Mouse (Mus musculus) neutrophil, adult 5-6 weeks (primary cell): ENCODE measurements around the gene Sub1. TPM values are rescaled to one million over a fixed set of nuclear protein-coding genes. Genes with fewer than 3 reads are reported as not detected.

Source experiments
- ATAC-seq: fragments of 151-379, 151-347 bp; 2 replicates; pipeline ENCODE4 v1.8.0; 2017; ENCODE audit warnings: mild to moderate bottlenecking, moderate TSS enrichment; ENCODE audit not compliant: insufficient number of reproducible peaks, poor library complexity, low FRiP score, severe bottlenecking; ENCODE audit errors: extremely low read depth
- total RNA-seq: library from RNA; stranded (forward); fragments of 200-1000 nt; gene quantifications from 2 replicates; pipeline ENCODE4 v1.2.3, GENCODE M21; 2017

Gene Sub1
- total RNA-seq, 1 experiment from 2014 or later = 304 TPM

DNA sequence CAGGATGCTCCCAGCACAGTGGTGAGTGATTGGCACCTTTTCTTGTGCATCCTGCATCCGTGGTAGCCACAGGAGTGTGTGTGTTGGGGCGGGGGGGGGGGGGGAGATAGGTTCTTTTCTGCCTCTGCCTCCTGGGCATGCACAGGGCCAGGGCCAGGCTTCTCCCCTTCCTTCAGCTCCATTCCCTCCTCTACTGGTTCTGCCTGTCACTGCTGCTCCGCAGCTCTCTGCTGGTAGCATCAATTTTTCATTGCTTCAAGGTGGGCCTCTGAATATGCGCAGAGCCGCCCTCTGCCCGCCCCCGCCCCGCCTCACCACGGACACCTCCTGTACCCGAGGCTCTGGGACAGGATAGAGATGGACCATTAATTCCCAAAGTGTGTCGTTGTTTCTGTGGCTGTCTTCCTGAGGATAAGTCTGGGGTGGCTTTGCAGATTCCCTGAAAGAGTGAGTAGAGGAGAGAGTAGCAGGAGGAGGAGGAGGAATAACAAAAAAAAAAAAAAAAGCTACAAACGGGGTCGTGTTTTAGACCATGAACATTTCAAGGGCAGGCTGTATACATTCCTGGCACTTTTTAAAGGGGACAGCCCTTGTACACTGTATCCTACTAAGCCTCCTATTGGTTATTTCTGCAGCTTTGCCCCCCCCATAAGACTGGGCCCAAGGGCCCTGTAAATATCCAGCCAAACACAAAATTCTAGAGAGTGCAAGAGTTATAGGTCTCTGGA is 21.1 kb upstream of the Sub1 start:
- no peak for ATAC-seq

DNA sequence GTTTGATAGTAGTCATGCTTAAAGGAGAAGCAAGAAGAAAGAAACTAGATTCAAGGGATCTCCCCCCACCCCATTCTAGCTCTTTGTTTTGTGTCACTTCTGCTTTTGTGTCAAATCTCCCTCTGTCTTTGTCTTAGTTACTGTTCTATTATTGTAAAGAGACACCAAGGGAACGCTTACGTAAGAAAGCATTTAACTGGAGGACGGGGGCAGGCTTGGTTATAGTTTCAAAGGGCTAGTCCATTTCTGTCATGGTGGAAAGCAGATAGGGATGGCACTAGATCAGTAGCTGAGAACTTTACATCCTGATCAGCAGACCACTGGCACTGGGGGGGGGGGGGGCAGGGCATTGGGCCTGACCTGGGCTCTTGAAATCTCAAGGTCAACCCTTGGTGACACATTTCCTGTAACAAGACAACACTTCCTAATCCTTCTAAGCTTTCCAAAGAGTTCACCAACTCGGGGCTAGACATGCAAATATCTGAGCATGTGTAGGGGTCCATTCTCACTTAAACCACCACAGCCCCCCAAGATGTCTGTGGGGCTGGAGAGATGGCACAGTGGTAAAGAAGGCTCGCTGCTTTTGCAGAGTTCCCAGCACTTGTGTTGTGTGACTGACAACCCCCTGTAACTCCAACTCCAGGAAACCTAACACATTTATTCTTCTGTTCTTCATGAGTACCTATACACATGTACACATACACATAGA is 17.6 kb upstream of the Sub1 start:
- peak; percentile 71 for ATAC-seq

DNA sequence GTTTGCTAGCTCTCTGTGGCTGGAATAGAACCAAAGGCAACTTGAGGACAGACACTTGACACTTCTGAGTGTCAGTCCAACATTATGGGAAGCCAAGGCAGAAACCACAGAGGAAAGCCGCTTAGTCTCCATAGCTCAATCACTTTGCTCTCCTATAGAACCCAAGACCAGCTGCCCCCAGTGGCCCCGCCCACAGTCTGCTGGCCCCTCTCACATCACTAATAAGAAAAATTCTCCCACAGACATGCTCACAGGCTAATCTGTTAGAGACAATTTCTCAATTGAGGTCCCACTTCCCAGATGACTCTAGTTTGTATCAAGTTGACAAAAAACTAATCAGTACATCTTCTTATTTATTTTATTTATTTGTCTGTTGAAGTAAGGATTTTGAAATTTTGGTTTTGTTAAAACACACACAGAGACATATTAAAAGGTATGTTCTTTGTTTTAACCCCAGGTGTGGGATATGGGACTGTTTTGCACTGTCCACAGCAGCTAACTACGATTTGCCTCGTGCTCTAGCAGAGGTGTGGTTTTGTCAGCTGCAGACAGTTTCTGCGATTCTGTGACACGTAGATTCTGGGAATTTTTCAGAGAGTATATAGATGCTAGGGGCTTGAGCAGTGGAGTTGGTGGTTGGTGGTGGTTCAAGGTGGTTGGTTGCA is 16.9 kb upstream of the Sub1 start:
- ATAC-seq = no peak

DNA sequence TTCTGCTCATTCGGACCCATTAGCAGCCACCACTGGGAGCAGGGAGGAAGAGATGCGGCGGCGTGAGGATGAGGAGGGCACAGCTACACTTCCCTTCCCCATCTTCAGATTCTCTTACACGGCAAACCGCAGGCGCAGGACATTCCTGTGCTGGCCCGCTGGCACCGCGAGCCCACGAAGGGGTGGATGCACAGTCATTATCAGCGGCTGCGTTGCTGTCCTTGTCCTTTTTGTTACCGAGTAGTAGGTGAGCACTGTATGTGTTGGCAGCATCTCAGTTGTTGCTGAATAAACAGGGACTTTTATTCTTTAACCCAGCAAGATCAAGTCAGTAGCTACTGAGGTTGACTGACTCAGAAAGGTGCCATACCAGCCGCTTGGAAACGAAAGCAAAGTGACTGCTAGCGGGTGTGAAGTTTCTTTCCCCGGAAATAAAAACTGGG is 13.8 kb upstream of the Sub1 start:
- peak; percentile 29 for ATAC-seq

DNA sequence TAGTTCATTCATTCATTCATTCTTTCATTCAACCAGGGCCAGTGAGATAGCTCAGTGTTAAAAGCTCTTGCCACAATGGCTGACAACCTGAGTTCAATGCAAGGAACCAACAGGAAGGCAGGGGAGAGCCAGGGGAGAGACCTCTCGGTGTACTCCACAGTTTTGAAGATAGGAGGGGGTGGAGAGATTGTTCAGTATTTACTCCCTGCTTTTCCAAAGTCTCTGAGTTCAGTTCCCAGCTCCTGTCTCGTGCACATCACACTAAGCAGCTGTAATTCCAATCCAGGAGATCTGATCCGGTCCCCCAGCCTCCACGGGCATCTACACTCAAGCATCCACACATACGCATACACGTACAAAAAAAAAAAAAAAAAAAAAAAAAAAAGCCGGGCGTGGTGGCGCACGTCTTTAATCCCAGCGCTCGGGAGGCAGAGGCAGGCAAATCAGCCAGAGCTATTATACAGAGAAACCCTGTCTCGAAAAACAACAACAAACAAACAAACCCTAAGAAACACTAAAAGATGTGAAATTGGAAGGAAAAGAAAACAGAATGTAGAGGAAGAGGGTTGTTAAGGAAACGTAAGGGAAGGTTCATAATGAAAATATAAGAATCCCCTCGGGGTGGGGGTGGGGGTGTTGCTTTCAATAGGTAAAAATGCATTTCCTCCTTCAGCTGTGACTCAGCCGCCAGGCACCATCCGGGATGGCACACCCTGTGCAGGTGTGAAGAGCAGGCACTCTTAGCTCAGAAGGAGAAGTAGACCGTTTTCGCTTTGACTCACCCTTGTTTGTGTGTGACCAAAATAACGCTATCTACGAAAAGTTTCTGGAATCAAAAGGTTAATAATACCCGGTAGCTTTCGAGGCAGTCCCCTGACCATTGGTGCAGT is 13.2 kb upstream of the Sub1 start:
- peak; percentile 62 for ATAC-seq

DNA sequence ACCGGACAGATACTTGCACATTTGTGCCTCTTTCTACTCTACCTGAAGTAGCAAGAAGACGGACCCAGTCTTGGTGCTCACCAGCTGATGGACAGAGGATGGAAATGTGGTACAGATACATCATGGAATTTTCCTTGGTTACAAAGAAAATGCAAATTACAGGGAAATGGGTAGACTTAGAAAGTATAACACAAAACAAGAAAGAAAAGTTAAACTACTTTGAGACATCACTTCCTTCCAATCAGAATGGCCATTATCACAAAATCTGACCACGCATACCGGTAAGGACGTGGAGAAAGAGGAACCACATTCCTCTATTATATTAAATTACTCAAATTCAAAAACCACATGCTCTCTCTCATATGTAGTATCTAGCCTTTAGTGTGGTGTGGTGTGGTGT is 12.1 kb upstream of the Sub1 start:
- no peak for ATAC-seq

DNA sequence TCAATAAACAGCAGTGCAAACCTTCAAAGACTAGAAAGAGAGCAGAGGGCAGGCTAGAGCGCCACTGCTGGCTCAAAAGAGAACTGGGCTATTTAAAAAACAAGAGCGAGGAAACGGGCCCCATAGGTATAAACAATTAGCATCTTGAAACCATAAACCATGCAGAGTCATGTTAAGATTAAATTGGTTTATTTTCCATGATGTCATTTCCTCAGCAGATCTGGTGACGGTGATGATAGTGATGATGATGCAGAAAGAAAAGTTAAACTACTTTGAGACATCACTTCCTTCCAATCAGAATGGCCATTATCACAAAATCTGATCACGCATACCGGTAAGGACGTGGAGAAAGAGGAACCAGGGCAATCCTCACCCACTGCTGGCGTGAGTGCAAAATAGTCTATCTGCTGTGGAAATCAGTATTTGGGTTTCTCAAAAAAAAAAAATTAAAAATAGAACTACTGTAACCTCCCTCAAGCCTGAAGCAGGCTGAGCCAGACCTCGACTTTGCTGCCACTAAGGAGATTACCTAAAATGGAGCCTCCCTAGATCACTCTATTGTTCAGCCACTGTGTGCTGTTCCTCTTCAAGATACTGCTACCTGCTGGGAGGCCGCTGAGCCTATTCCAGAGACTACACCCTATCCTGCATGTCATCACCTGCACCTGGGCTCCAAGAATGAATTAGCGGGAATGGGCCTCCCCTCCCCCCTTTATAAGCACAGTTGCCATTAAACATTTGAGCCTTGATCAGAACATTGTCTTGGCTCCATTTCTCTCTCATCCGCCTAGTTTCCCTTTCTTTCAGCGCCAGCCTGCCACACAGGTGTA is 11.4 kb upstream of the Sub1 start:
- ATAC-seq = peak; percentile 67

DNA sequence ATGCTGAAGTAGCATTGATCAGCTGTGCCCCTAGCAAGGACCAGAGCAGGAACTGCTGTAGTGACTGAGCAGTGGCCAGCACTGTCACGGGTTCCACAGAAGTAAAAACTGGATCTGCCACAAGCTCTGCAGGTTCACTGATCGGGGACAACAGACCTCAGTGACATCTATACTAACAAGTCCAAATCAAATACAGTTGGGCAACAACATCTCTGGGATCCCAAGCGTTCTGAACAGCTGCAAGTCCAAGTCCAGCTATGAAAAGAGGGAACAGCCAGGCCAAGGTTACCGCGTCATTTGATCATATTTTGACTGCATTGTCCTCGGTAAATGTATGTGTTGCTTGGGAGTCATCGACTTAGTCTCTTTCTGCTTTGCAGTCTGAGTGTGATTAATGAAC is 10.6 kb upstream of the Sub1 start:
- ATAC-seq = no peak

DNA sequence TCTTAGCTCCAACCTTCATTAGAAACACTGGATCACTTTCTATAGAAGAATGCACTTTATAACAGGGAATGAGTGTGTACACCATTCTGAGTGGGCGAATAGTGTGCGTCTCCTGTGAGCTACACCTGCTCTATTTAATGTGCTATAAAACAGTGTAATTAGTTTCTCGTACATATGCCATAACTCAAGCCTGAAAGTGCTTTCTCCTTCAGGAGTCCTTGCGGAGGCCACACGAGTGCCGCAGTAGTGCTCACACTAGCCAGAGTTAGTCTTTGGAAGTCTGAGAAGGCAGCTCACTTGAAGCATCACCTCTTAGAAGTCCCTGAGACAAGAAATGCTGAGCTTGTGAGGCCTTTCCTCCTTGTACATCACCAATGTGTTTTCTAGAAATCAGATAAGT is 9.4 kb upstream of the Sub1 start:
- ATAC-seq = no peak

DNA sequence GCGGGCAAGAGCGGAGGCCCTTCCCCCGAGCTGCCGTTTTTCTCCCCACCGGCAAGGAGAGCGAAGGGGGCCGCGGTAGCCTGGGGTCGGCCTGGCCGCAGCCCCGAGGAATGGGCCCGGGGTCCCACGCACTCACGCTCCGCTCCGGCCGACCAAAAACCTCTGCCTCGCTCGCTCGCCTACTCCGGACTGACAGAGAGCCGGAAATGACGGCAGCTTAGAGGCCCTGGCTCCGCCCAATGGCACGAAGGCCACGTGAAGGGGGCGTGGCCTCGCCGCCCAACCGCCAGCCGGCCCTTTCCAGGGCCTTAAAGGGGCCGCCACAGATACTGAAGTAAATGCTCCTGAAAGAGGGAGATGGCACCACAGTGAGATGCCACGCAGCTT is 975 bp downstream of the Sub1 start:
- ATAC-seq = peak; percentile 93

DNA sequence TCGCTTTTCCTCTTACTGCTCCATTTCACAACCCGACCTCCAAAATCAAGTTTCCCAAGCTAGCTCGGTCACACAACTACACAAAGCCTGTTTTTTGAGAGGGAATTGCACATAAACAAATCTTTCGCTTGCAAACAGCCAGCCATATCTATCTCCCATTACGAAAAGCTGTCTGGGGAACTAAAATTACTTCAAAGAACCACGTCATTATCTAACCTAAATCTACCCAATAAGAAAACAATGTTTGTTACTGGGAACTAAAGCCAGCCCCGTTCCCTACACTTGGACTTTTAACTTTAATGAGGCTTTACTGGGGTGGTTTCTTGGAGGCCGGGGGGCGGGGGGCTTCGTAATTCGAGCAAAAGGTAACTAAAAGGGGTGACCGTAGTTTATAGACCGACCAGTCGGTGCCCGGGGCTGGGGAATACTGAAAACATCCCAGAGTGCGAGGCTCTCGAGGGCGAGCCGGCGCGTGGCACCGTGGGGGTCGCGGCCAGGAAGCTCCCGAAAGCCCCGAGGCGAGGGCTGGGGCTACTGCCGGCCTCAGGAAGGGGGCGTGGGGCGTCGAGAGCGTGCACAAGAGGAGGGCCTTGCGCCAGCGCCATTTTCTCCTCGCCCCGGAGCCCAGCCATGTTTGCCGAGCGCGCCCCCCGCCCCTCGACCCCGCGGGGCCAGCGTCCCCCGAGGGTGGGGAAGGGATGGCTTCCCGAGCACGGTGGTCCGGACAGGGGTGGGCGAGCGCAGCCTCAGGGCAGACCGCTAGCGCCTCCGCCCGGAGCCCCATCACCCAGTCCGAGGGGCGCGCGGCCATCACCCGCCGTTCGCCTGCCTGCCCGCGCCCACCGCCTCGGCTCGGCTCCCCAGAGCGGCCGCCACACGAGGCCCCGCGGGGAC is 1.6 kb downstream of the Sub1 start:
- ATAC-seq = peak; percentile 40; the same call in 1 of the 2 replicates

DNA sequence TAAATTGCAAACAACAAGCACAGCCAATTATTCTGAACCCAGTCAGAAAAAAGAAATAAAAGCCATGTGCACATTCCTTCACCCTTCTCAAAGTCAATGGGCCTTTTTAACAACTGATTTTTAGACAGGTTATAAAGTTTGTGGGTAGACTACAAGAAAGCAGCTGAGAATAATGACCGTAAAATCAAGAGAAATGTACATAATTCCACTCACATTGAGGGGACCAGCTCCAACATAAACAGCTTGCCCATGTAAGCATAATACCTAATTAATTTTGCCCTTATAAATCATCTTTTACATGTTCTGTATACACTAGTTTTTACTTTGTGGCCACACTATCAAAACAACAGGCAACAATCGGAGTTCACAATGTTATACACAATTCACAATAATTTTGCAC is 2.8 kb downstream of the Sub1 start:
- no peak for ATAC-seq

DNA sequence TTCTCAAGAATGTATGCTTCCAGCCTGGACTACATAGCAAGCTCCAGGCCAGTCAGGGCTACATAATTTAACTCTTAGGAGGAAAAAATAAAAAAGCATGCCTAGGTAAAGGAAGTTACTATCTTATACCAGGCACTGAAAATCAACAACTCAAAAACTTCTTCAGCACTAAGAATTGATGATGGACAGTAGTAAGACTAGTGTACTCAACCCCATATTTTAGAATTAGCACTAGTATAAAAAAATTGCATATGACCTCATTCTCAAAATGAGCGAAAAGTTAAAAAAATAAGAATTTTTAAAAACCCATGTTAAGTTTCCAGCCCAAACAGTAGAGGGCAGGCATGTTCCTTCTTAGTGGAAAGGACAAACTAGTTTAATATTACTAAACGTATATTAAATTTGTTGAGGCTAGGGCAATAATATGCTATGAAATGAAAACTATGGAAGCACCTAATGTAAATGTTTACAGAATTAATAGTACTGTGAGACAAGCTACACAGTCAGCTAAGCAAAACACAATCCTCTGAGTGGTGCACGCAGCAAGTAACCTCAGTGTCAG is 5.2 kb downstream of the Sub1 start:
- no peak for ATAC-seq

DNA sequence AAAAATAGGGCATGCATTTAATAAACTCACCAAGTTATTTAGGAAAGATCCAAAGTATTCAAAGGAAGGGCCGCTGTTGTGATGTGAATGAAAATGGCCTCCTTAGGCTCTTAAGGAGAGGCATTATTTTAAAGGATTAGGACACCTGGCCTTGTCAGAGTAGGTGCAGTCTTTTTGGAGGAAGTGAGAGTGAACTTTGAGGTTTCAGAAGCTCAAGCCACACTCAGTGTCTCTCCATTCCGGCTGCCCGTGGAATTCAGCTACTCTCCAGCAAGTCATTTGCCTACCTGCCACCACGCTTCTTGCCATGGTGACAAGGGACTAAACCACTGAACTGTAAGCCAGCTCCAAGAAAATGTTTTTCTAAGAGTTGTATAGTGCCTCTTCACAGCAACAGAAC is 8.2 kb downstream of the Sub1 start:
- ATAC-seq = peak; percentile 37; the same call in 1 of the 2 replicates

DNA sequence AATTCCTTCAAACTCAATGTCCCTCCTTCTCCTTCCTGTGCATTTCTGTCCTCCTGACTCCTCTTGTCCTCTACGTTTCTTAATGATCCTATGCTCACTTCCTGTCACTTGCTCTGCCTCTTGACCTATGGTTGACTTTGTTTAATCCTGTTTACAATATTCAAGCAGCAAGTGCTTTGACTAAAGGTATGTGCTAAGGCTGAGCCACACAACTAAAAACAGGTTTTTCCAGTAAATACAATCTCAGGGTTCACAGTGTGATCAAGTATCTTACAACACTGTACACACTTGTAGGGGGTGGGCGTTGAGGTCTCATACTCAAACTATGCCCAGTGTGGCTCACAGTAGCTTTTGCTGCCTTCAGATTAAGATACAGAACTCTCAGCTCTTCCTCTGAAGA is 8.9 kb downstream of the Sub1 start:
- ATAC-seq = no peak

DNA sequence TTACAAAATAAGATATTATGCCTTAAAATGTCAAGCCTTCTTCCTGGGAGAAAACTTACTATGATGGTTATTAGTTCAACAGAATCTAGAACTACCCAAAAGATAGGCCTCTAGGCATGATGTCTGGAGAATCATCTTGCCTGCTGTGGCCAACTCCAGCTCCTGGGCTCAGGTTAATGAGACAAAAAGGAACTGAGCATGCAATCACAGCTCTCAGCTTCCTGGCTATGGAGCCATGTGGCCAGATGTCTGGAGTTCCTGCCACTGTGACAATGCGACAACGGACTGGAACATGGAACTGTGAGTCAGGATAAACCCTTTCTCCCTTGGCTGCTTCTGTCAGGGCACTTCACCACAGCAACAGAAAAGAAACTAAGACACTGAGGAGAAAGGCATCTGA is 14.8 kb downstream of the Sub1 start:
- ATAC-seq = no peak

DNA sequence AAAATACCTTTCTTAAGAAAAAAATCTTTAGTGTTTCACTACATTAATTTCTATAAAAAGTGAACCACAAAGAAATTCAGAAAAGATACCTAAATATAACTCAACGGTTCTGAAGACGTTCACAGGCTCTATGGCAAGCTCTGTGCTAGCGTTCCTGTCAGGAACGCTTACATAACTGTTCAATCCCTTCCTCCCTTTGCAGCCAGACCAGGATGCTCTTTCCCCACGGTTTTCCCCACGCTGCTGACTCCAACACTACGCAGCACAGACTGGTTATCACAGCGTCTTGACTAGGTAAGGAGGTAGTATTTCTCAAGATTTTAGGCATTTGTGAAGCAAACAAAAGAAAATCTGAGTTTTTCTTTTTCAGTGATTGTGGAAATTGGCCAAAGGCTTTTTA is 15.3 kb downstream of the Sub1 start:
- ATAC-seq = no peak
